ENCODE assay signal across 18 mouse cellular contexts in the genomic region with DNA sequence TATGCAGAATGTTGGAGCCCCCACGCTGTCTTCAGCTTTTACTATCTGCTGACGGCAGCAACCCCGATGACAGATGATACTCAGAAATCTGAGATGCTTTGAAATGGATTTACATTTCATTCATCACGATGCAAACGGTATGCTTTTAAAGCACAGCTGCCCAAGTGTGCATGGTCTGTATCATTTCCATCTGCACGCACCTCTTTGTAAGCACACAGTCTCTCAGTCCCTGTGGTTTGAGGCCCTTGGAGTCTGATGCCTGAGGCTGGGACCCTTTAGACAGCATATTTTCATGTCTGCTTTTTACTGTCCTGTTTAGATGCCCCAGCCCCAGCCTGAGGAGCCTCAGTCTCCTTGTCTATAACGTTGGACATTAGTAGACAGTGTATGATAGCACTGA. TPM values are rescaled to one million over a fixed set of nuclear protein-coding genes. Genes with fewer than 3 reads are reported as not detected.
"Had no signal": no experiment of that assay in that cellular context is flagged by ENCODE, and none has a peak within 500 bp of the region (broad histone marks: within the 10 kb centered on the region; RNA-seq: fewer than 3 reads in every experiment).

No protein-coding gene starts in this region.

- H3K27ac ChIP-seq: kidney, embryonic 15.5 days; limb, embryonic 12.5 days; liver, embryonic 12.5 days; macrophage; midbrain, embryonic 12.5 days had no signal

- H3K9me3 ChIP-seq: kidney, embryonic 15.5 days; limb, embryonic 12.5 days; liver, embryonic 12.5 days; megakaryocyte, embryonic 14.5 days; midbrain, embryonic 12.5 days had no signal

- ATAC-seq: liver, embryonic 12.5 days had no signal

- H3K36me3 ChIP-seq: kidney, embryonic 15.5 days; limb, embryonic 12.5 days; liver, embryonic 12.5 days; midbrain, embryonic 12.5 days had no signal

- H3K9ac ChIP-seq: kidney, embryonic 15.5 days; limb, embryonic 12.5 days; liver, embryonic 12.5 days; lung, embryonic 14.5 days; midbrain, embryonic 12.5 days had no signal

- H3K27me3 ChIP-seq: kidney, embryonic 15.5 days; limb, embryonic 12.5 days; midbrain, embryonic 12.5 days had no signal

- H3K4me3 ChIP-seq: kidney, embryonic 15.5 days; limb, embryonic 12.5 days; liver, embryonic 12.5 days; megakaryocyte, embryonic 14.5 days; midbrain, embryonic 12.5 days had no signal

- H3K4me2 ChIP-seq: kidney, embryonic 15.5 days; limb, embryonic 12.5 days; liver, embryonic 12.5 days; lung, embryonic 14.5 days; midbrain, embryonic 12.5 days had no signal

- H3K4me1 ChIP-seq: liver, embryonic 12.5 days; megakaryocyte, embryonic 14.5 days; midbrain, embryonic 12.5 days had no signal

- DNase-seq: kidney, postnatal 14 days; lung, embryonic 14.5 days; lung, postnatal 10 days; right cerebral cortex, postnatal 25 days; thymus, postnatal 36 days had no signal

RNA-seq across cellular contexts. Expression of gene Gucy2d, which starts 20.1 kb away (rescaled TPM):
- total RNA-seq: layer of hippocampus, postnatal 14 days; left cerebral cortex, adult 18-20 months; left cerebral cortex, postnatal 10 days had no signal
- polyA plus RNA-seq: liver, embryonic 12.5 days; liver, embryonic 16.5 days; lung, embryonic 14.5 days; macrophage; midbrain, embryonic 12.5 days; midbrain, postnatal 0 days; small intestine, adult 2 months; thymus, postnatal 0 days had no signal
